Mouse (Mus musculus) hematopoietic multipotent progenitor cell, adult 10-12 weeks (in vitro differentiated cells): ENCODE results near the gene Serpina3k. TPM values are rescaled to one million over a fixed set of nuclear protein-coding genes. Genes with fewer than 3 reads are reported as not detected.

ENCODE experiments used
- polyA plus RNA-seq: library from polyadenylated mRNA; stranded (reverse); fragments of >175 nt; gene quantifications from 2 replicates; pipeline ENCODE4 v1.2.3, GENCODE M21; 2012; ENCODE audit warnings: low replicate concordance

Serpina3k gene
- polyA plus RNA-seq, result not detected in 2 replicates

GRCm38 (mm10) chr12:104338226-104338625, at the start of gene Serpina3k, which contains the start of gene Serpina3m:
Gene Serpina3k, plus strand, starts transcription at chr12:104338486.
Gene Serpina3m, plus strand, starts transcription at chr12:104338486.

GRCm38 (mm10) chr12:104314253-104314652, 24.0 kb upstream of the Serpina3k start, which contains the start of gene Serpina3j:
Gene Serpina3j, plus strand, starts transcription at chr12:104314553.

Other genes with a start within 250 kb of the Serpina3k start
- gene Serpina5, start 237.4 kb upstream of the Serpina3k start, polyA plus RNA-seq, result 0.27 TPM in 1 of 2 replicates, not detected in the other
- gene Serpina3a, start 225.8 kb upstream of the Serpina3k start, polyA plus RNA-seq, result not detected in 2 replicates
- gene Serpina3b, start 210.5 kb upstream of the Serpina3k start, polyA plus RNA-seq, result 0.09 TPM in 1 of 2 replicates, not detected in the other
- gene Serpina3c, start 184.6 kb upstream of the Serpina3k start, polyA plus RNA-seq, result not detected in 2 replicates
- 0.24 and 0.48 TPM in 2 replicates for gene Serpina3f, start 123.9 kb upstream of the Serpina3k start, polyA plus RNA-seq
- gene Serpina3g, start 102.2 kb upstream of the Serpina3k start, polyA plus RNA-seq, result 10.7 and 22.1 TPM in 2 replicates
- not detected in 2 replicates for gene Serpina3i, start 75.4 kb upstream of the Serpina3k start, polyA plus RNA-seq
- not detected in 2 replicates for gene Serpina3j, start 23.9 kb upstream of the Serpina3k start, polyA plus RNA-seq
- gene Serpina3m, start within 50 bp of the Serpina3k start, polyA plus RNA-seq, result not detected in 2 replicates
- 0.06 and 0.11 TPM in 2 replicates for gene Serpina3n, start 68.2 kb downstream of the Serpina3k start, polyA plus RNA-seq
- gene Gsc, start 134.8 kb downstream of the Serpina3k start, polyA plus RNA-seq, result not detected in 2 replicates